Mouse (Mus musculus) E14TG2a.4 (cell line): ENCODE results near the gene Dync2h1.

Experiments
- CTCF ChIP-seq: conservative IDR thresholded peaks from 2 replicates; pipeline ENCODE4 v1.5.1; 2014; ENCODE audit warnings: low read length
- NANOG ChIP-seq: IDR thresholded peaks from 2 replicates; pipeline ENCODE4 v1.6.1; 2014; ENCODE audit warnings: borderline replicate concordance, low read length, mixed read lengths
- POU5F1 ChIP-seq: IDR thresholded peaks from 2 replicates; pipeline ENCODE4 v1.6.1; 2014; ENCODE audit warnings: low read length, borderline replicate concordance

DNA sequence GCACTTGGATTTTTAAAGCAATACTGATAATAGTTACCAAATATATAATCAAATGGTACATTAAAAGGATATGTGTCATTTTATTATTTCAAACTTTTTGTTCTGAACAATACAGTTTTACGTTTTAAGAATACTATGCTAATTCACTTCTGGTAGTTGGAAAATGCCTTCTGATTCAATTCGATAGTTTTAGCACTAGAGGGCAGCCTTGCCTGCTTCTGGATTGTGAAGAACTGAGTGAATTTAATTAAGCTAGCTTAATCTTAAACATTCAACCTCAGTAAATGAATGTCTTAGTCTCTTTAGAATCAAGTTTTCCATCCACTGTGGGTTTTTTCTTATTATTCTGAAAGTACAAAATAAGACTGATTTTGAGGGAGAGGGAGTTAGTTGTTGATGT lies 32.0 kb upstream of the Dync2h1 start:
- TF ChIP-seq CTCF (peak; percentile 57), POU5F1 (no peak), NANOG (no peak)
